13 mouse cellular contexts compared by ENCODE assay signal in the genomic region with DNA sequence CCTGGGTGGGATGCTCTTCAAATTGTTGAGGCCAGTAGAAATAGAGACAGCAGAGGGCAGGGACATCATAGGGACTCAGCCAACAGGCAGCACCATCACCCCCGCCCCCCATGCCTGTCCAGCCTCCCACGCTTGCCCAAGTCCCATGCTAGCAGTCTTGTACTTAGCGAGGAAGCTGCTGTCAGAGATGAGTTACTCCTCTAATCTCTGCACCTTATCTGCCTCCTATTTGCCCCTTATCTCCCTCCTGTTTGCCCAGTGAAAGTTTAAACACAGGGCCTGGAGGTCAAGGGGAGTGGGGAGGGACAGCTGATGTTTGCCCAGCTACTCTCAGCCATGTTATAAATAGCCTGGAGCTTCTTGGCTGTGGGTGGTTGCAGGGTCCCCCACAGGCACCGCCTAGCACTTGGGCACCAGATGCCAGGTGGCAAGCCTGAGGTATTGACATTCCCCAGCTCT. TPM values are rescaled to one million over a fixed set of nuclear protein-coding genes. Genes with fewer than 3 reads are reported as not detected.
DNase-seq lines count a peak whose midpoint lies in the region; ATAC-seq and TF ChIP-seq lines count a peak whose summit lies in the region.
"Had no signal": no experiment of that assay in that cellular context is flagged by ENCODE, and none has a peak within 500 bp of the region (broad histone marks: within the 10 kb centered on the region; RNA-seq: fewer than 3 reads in every experiment).

No protein-coding gene starts in this region.

- H3K4me2 ChIP-seq in kidney, embryonic 15.5 days: no peak overlapping the region
- no peak overlapping the region for H3K4me2 ChIP-seq in intestine, embryonic 16.5 days (ENCODE audit: low read depth, low read length)
- H3K4me2 ChIP-seq in stomach, postnatal 0 days (replicated peaks; ENCODE audit: low read depth): no peak overlapping the region; the same call in 1 of the 2 replicates
- H3K4me2 ChIP-seq: midbrain, embryonic 13.5 days; neural tube, embryonic 15.5 days had no signal

- no peak for TF ChIP-seq CTCF in stomach, postnatal 0 days (IDR thresholded peaks at IDR 0.05; ENCODE audit: low read depth)

- H3K4me3 ChIP-seq in kidney, embryonic 15.5 days (replicated peaks): no peak overlapping the region
- H3K4me3 ChIP-seq in intestine, embryonic 16.5 days (ENCODE audit: low read length): no peak overlapping the region
- H3K4me3 ChIP-seq in stomach, postnatal 0 days (ENCODE audit: low read depth, low read length): no peak overlapping the region
- H3K4me3 ChIP-seq: midbrain, embryonic 13.5 days; neural tube, embryonic 15.5 days had no signal

- 0 out of 2 replicates have a peak overlapping the region, but pooled peaks have one; percentile 14 for H3K9ac ChIP-seq in kidney, embryonic 15.5 days
- no peak overlapping the region for H3K9ac ChIP-seq in intestine, embryonic 16.5 days (ENCODE audit: low read depth, low read length)
- H3K9ac ChIP-seq in stomach, postnatal 0 days (ENCODE audit: low read length): no peak overlapping the region
- H3K9ac ChIP-seq: midbrain, embryonic 13.5 days; neural tube, embryonic 15.5 days had no signal

- no peak overlapping the region for H3K27ac ChIP-seq in kidney, embryonic 15.5 days
- no peak overlapping the region for H3K27ac ChIP-seq in intestine, embryonic 16.5 days (ENCODE audit: low read length)
- 0 out of 2 replicates have a peak overlapping the region, but pooled peaks have one; percentile 24 for H3K27ac ChIP-seq in stomach, postnatal 0 days (replicated peaks)
- H3K27ac ChIP-seq: midbrain, embryonic 13.5 days; neural tube, embryonic 15.5 days had no signal

- DNase-seq in kidney, adult 8-10 months: no peak
- peak; percentile 44 for DNase-seq in thymus, postnatal 14 days
- DNase-seq in thymus, adult 18-20 months: no peak
- DNase-seq in stomach, postnatal 0 days (ENCODE audit: low spot score): peak; percentile 29
- no peak for DNase-seq in adrenal gland, adult 8-10 months
- DNase-seq: gastrocnemius, postnatal 14 days had no signal

- 44% methylated on average over 4 of the region's 4 CpGs for WGBS in kidney, embryonic 15.5 days
- WGBS in intestine, embryonic 16.5 days: 34% methylated on average over 4 of the region's 4 CpGs
- 40% methylated on average over 4 of the region's 4 CpGs for WGBS in stomach, postnatal 0 days

- peaks cover 34% of the 10 kb centered on the region for H3K4me1 ChIP-seq in kidney, embryonic 15.5 days
- no peaks in the 10 kb centered on the region; the same call in 1 of the 2 replicates for H3K4me1 ChIP-seq in intestine, embryonic 16.5 days (ENCODE audit: control insufficient read depth, insufficient read depth, low read length)
- H3K4me1 ChIP-seq in stomach, postnatal 0 days (replicated peaks; ENCODE audit: control insufficient read depth, insufficient read depth): peaks cover 5% of the 10 kb centered on the region; the same call in 1 of the 2 replicates

- no peaks in the 10 kb centered on the region for H3K36me3 ChIP-seq in kidney, embryonic 15.5 days
- no peaks in the 10 kb centered on the region for H3K36me3 ChIP-seq in intestine, embryonic 16.5 days (ENCODE audit: control insufficient read depth, insufficient read depth, low read length)
- H3K36me3 ChIP-seq in stomach, postnatal 0 days (ENCODE audit: control insufficient read depth, insufficient read depth, low read length): no peaks in the 10 kb centered on the region
- H3K36me3 ChIP-seq: midbrain, embryonic 13.5 days; neural tube, embryonic 15.5 days had no signal

- H3K9me3 ChIP-seq in kidney, embryonic 15.5 days (replicated peaks): no peaks in the 10 kb centered on the region
- no peaks in the 10 kb centered on the region for H3K9me3 ChIP-seq in intestine, embryonic 16.5 days (ENCODE audit: control insufficient read depth, low read length)
- no peaks in the 10 kb centered on the region for H3K9me3 ChIP-seq in stomach, postnatal 0 days (ENCODE audit: control insufficient read depth, low read length)
- H3K9me3 ChIP-seq: midbrain, embryonic 13.5 days; neural tube, embryonic 15.5 days had no signal

- ATAC-seq in kidney, embryonic 15.5 days (replicated peaks; ENCODE audit: low FRiP score): no peak
- peak; percentile 68; the same call in 1 of the 2 replicates for ATAC-seq in intestine, embryonic 16.5 days
- no peak for ATAC-seq in stomach, postnatal 0 days (ENCODE audit: low FRiP score, low TSS enrichment)
- ATAC-seq: midbrain, embryonic 13.5 days had no signal

- no peaks in the 10 kb centered on the region for H3K27me3 ChIP-seq in kidney, embryonic 15.5 days
- H3K27me3 ChIP-seq in intestine, embryonic 16.5 days (replicated peaks; ENCODE audit: control insufficient read depth, insufficient read depth, low read length): peaks cover 20% of the 10 kb centered on the region
- no peaks in the 10 kb centered on the region for H3K27me3 ChIP-seq in stomach, postnatal 0 days (ENCODE audit: control insufficient read depth, insufficient read depth, low read length)
- H3K27me3 ChIP-seq: midbrain, embryonic 13.5 days; neural tube, embryonic 15.5 days had no signal

- TF ChIP-seq EP300 in stomach, postnatal 0 days (optimal IDR thresholded peaks at IDR 0.05): no peak

RNA-seq across cellular contexts. Expression of gene Egfl7, which starts 23.2 kb away (rescaled TPM):
- 218 and 219 TPM in 2 replicates for polyA plus RNA-seq in kidney, embryonic 15.5 days (2015; fragmentation: Nextera tagmentation; extraction: Ambion mirVana)
- polyA plus RNA-seq in intestine, embryonic 16.5 days (2015; fragmentation: Nextera tagmentation; extraction: Ambion mirVana): 110 and 118 TPM in 2 replicates
- polyA plus RNA-seq in stomach, postnatal 0 days (2015; fragmentation: Nextera tagmentation; extraction: Ambion mirVana): 49.7 and 54.3 TPM in 2 replicates
- total RNA-seq in adrenal gland, adult 8-10 months (2022): 100 to 1,000 TPM; 105 to 245 (median 172) TPM

RNA-seq across cellular contexts. Expression of gene Gm20532, which starts 29.9 kb away (rescaled TPM):
- not detected in 2 replicates for polyA plus RNA-seq in kidney, embryonic 15.5 days (2015; fragmentation: Nextera tagmentation; extraction: Ambion mirVana)
- polyA plus RNA-seq in intestine, embryonic 16.5 days (2015; fragmentation: Nextera tagmentation; extraction: Ambion mirVana): not detected in 2 replicates
- polyA plus RNA-seq in stomach, postnatal 0 days (2015; fragmentation: Nextera tagmentation; extraction: Ambion mirVana): 0.18 TPM in 1 of 2 replicates, not detected in the other
- not detected for total RNA-seq in adrenal gland, adult 8-10 months (2022)
- total RNA-seq: common myeloid progenitor, adult 5-6 weeks; gastrocnemius, postnatal 14 days had no signal
- polyA plus RNA-seq: limb, embryonic 11.5 days; midbrain, embryonic 13.5 days; neural tube, embryonic 15.5 days; small intestine, adult 2 months had no signal

RNA-seq across cellular contexts. Expression of gene Notch1, which starts 40.1 kb away (rescaled TPM):
- 22.0 and 24.6 TPM in 2 replicates for polyA plus RNA-seq in kidney, embryonic 15.5 days (2015; fragmentation: Nextera tagmentation; extraction: Ambion mirVana)
- polyA plus RNA-seq in intestine, embryonic 16.5 days (2015; fragmentation: Nextera tagmentation; extraction: Ambion mirVana): 7.4 and 8.4 TPM in 2 replicates
- 4.8 and 5.6 TPM in 2 replicates for polyA plus RNA-seq in stomach, postnatal 0 days (2015; fragmentation: Nextera tagmentation; extraction: Ambion mirVana)
- 10 to 100 TPM; 23.7 to 32.6 (median 28.4) TPM for total RNA-seq in adrenal gland, adult 8-10 months (2022)

RNA-seq across cellular contexts. Expression of gene Agpat2, which starts 47.7 kb away (rescaled TPM):
- 41.7 and 47.7 TPM in 2 replicates for polyA plus RNA-seq in kidney, embryonic 15.5 days (2015; fragmentation: Nextera tagmentation; extraction: Ambion mirVana)
- 113 and 116 TPM in 2 replicates for polyA plus RNA-seq in intestine, embryonic 16.5 days (2015; fragmentation: Nextera tagmentation; extraction: Ambion mirVana)
- 109 and 120 TPM in 2 replicates for polyA plus RNA-seq in stomach, postnatal 0 days (2015; fragmentation: Nextera tagmentation; extraction: Ambion mirVana)
- total RNA-seq in adrenal gland, adult 8-10 months (2022): 100 to 1,000 TPM in 3 of 4 experiments, 10 to 100 TPM in 1; 86.0 to 354 (median 247) TPM

Comparison
In these comparisons a context has a peak if more than half of its experiments do, and no peak if none do; other contexts are left out.
1. DNase-seq: peak in thymus, postnatal 14 days (single experiment) and stomach, postnatal 0 days (single experiment); none in kidney, adult 8-10 months (0 of 2), thymus, adult 18-20 months (0 of 2) and adrenal gland, adult 8-10 months (single experiment).